Mouse (Mus musculus) CH12.LX (cell line): ENCODE results near the gene Mad2l2. TPM values are rescaled to one million over a fixed set of nuclear protein-coding genes. Genes with fewer than 3 reads are reported as not detected.

Experiments
- DNase-seq: peaks from one replicate; pipeline ENCODE4 v3.0.0-alpha.2; 2013; ENCODE audit errors: extremely low read depth
- H3K27ac ChIP-seq: 2 replicates; pipeline ENCODE4 v1.5.1; 2012; ENCODE audit warnings: low read depth, mild to moderate bottlenecking, control low read depth, moderate library complexity; ENCODE audit not compliant: insufficient read depth
- H3K27me3 ChIP-seq: replicated peaks from 2 replicates; pipeline ENCODE3; 2012; ENCODE audit warnings: inconsistent platforms
- H3K36me3 ChIP-seq, 2 experiments: replicated peaks in 1 of 2; 2 replicates each; pipeline versions ENCODE3 to v1.6.1; 2012; ENCODE audit warnings: inconsistent platforms in 1 of 2, low read length in 1 of 2, mild to moderate bottlenecking in 1 of 2, mixed read lengths in 1 of 2, moderate library complexity in 1 of 2; ENCODE audit not compliant: control insufficient read depth in 1 of 2, insufficient read depth in 1 of 2
- H3K4me1 ChIP-seq, 2 experiments: 2 replicates each; pipeline ENCODE4 v1.6.1; 2012; ENCODE audit warnings: inconsistent platforms in 1 of 2, moderate library complexity in 1 of 2; ENCODE audit not compliant: insufficient read depth in 2 of 2, control insufficient read depth in 1 of 2
- H3K4me2 ChIP-seq: 2 replicates; pipeline ENCODE4 v1.6.1; 2012; ENCODE audit warnings: low read depth, mild to moderate bottlenecking, control low read depth; ENCODE audit not compliant: poor library complexity, insufficient read depth, severe bottlenecking
- H3K4me3 ChIP-seq, 3 experiments: fragments of 150-350 bp in 1 of 3; sonication (generic) in 1 of 3; replicated peaks in 1 of 3; 2 replicates each; pipeline versions ENCODE3 to v1.5.1; 2011 to 2012; ENCODE audit warnings: low read depth in 2 of 3, low read length in 2 of 3, mild to moderate bottlenecking in 2 of 3, moderate library complexity in 2 of 3, control low read depth in 1 of 3, improper control_type of control experiment in 1 of 3, inconsistent platforms in 1 of 3, mixed read lengths in 1 of 3; ENCODE audit not compliant: poor library complexity in 1 of 3
- H3K79me2 ChIP-seq: replicated peaks from 2 replicates; pipeline ENCODE4 v1.6.1; 2012; ENCODE audit warnings: mild to moderate bottlenecking, moderate library complexity; ENCODE audit not compliant: control insufficient read depth, poor library complexity, insufficient read depth, severe bottlenecking; ENCODE audit errors: extremely low read depth
- H3K9ac ChIP-seq: 2 replicates; pipeline ENCODE4 v1.6.1; 2012; ENCODE audit warnings: low read depth, mild to moderate bottlenecking, control low read depth, moderate library complexity; ENCODE audit not compliant: insufficient read depth
- H3K9me3 ChIP-seq: replicated peaks from 2 replicates; pipeline ENCODE3; 2012; ENCODE audit warnings: low read length, inconsistent platforms, mixed read lengths
- BHLHE40 ChIP-seq: IDR thresholded peaks from 2 replicates; pipeline ENCODE4 v1.6.1; 2011; ENCODE audit warnings: mild to moderate bottlenecking, low read depth, low read length, improper control_type of control experiment
- E2F4 ChIP-seq: IDR thresholded peaks from 2 replicates; pipeline ENCODE4 v1.6.1; 2011; ENCODE audit warnings: low read depth, low read length, improper control_type of control experiment; ENCODE audit not compliant: insufficient replicate concordance
- EP300 ChIP-seq: IDR thresholded peaks from 2 replicates; pipeline ENCODE4 v1.6.1; 2011; ENCODE audit warnings: low read length, improper control_type of control experiment
- GABPA ChIP-seq: IDR thresholded peaks from 2 replicates; pipeline ENCODE4 v1.6.1; 2012; ENCODE audit warnings: low read depth, low read length, improper control_type of control experiment, inconsistent platforms; ENCODE audit not compliant: insufficient replicate concordance
- HCFC1 ChIP-seq: IDR thresholded peaks from 2 replicates; pipeline ENCODE4 v1.6.1; 2012; ENCODE audit warnings: low read depth, mild to moderate bottlenecking, inconsistent platforms, low read length, improper control_type of control experiment
- IRF4 ChIP-seq: IDR thresholded peaks from 2 replicates; pipeline ENCODE4 v1.6.1; 2014; ENCODE audit warnings: low read depth, mild to moderate bottlenecking, inconsistent platforms, low read length, improper control_type of control experiment
- JUN ChIP-seq: IDR thresholded peaks from 2 replicates; pipeline ENCODE4 v1.6.1; 2011; ENCODE audit warnings: low read depth, mild to moderate bottlenecking, low read length, improper control_type of control experiment, moderate library complexity; ENCODE audit not compliant: insufficient read depth
- JUND ChIP-seq: conservative IDR thresholded peaks from 2 replicates; pipeline ENCODE4 v1.6.1; 2011; ENCODE audit warnings: low read depth, low read length, improper control_type of control experiment
- KAT2A ChIP-seq: IDR thresholded peaks from 2 replicates; pipeline ENCODE4 v1.6.1; 2012; ENCODE audit warnings: low read length, improper control_type of control experiment, inconsistent platforms; ENCODE audit not compliant: insufficient replicate concordance
- MAFK ChIP-seq: IDR thresholded peaks from 2 replicates; pipeline ENCODE4 v1.6.1; 2011; ENCODE audit warnings: low read length, improper control_type of control experiment; ENCODE audit not compliant: insufficient replicate concordance
- MAX ChIP-seq: IDR thresholded peaks from 2 replicates; pipeline ENCODE4 v1.6.1; 2011; ENCODE audit warnings: low read length, improper control_type of control experiment
- MAZ ChIP-seq: IDR thresholded peaks from 2 replicates; pipeline ENCODE4 v1.6.1; 2012; ENCODE audit warnings: low read depth, mild to moderate bottlenecking, inconsistent platforms, low read length, improper control_type of control experiment, moderate library complexity
- MEF2A ChIP-seq: IDR thresholded peaks from 2 replicates; pipeline ENCODE4 v1.6.1; 2014; ENCODE audit warnings: low read depth, mild to moderate bottlenecking, inconsistent platforms, low read length, improper control_type of control experiment, borderline replicate concordance
- MXI1 ChIP-seq: IDR thresholded peaks from 2 replicates; pipeline ENCODE4 v1.6.1; 2011; ENCODE audit warnings: mild to moderate bottlenecking, low read depth, low read length, improper control_type of control experiment
- MYC ChIP-seq: IDR thresholded peaks from 2 replicates; pipeline ENCODE4 v1.6.1; 2011; ENCODE audit warnings: low read depth, mild to moderate bottlenecking, improper control_type of control experiment, low read length
- NELFE ChIP-seq: IDR thresholded peaks from 2 replicates; pipeline ENCODE4 v1.6.1; 2011; ENCODE audit warnings: low read depth, low read length, improper control_type of control experiment
- NRF1 ChIP-seq: IDR thresholded peaks from 2 replicates; pipeline ENCODE4 v1.6.1; 2014; ENCODE audit warnings: low read depth, mild to moderate bottlenecking, inconsistent platforms, low read length, improper control_type of control experiment, moderate library complexity
- PAX5 ChIP-seq: IDR thresholded peaks from 2 replicates; pipeline ENCODE4 v1.6.1; 2012; ENCODE audit warnings: low read length, inconsistent platforms, mixed read lengths
- POLR2A ChIP-seq: IDR thresholded peaks from 2 replicates; pipeline ENCODE4 v1.6.1; 2011; ENCODE audit warnings: low read depth, mild to moderate bottlenecking, improper control_type of control experiment, low read length
- POLR2AphosphoS2 ChIP-seq: IDR thresholded peaks from 2 replicates; pipeline ENCODE4 v1.6.1; 2011; ENCODE audit warnings: low read depth, low read length, improper control_type of control experiment
- RAD21 ChIP-seq: IDR thresholded peaks from 2 replicates; pipeline ENCODE4 v1.6.1; 2011; ENCODE audit warnings: low read depth, mild to moderate bottlenecking, low read length, improper control_type of control experiment, moderate library complexity
- RCOR1 ChIP-seq: conservative IDR thresholded peaks from 2 replicates; pipeline ENCODE4 v1.6.1; 2012; ENCODE audit warnings: low read depth, mild to moderate bottlenecking, inconsistent platforms, low read length, improper control_type of control experiment
- SIN3A ChIP-seq: IDR thresholded peaks from 2 replicates; pipeline ENCODE4 v1.6.1; 2012; ENCODE audit warnings: low read length, improper control_type of control experiment, inconsistent platforms
- SMC3 ChIP-seq: IDR thresholded peaks from 2 replicates; pipeline ENCODE4 v1.6.1; 2011; ENCODE audit warnings: low read depth, low read length, improper control_type of control experiment
- TBP ChIP-seq: conservative IDR thresholded peaks from 2 replicates; pipeline ENCODE4 v1.6.1; 2011; ENCODE audit warnings: low read depth, low read length, improper control_type of control experiment
- TCF12 ChIP-seq: IDR thresholded peaks from 2 replicates; pipeline ENCODE4 v1.6.1; 2014; ENCODE audit warnings: low read depth, mild to moderate bottlenecking, inconsistent platforms, low read length, improper control_type of control experiment
- UBTF ChIP-seq: IDR thresholded peaks from 2 replicates; pipeline ENCODE4 v1.6.1; 2012; ENCODE audit warnings: low read depth, mild to moderate bottlenecking, inconsistent platforms, low read length, improper control_type of control experiment, moderate library complexity
- USF2 ChIP-seq: conservative IDR thresholded peaks from 2 replicates; pipeline ENCODE4 v1.6.1; 2011; ENCODE audit warnings: low read depth, low read length, improper control_type of control experiment
- ZC3H11A ChIP-seq: IDR thresholded peaks from 2 replicates; pipeline ENCODE4 v1.6.1; 2012; ENCODE audit warnings: low read depth, mild to moderate bottlenecking, inconsistent platforms, low read length, improper control_type of control experiment
- ZKSCAN1 ChIP-seq: IDR thresholded peaks from 2 replicates; pipeline ENCODE4 v1.6.1; 2012; ENCODE audit warnings: low read depth, inconsistent platforms, low read length, improper control_type of control experiment, borderline replicate concordance
- ZMIZ1 ChIP-seq: IDR thresholded peaks from 2 replicates; pipeline ENCODE4 v1.6.1; 2012; ENCODE audit warnings: low read depth, mild to moderate bottlenecking, inconsistent platforms, low read length, improper control_type of control experiment
- ZNF384 ChIP-seq: IDR thresholded peaks from 2 replicates; pipeline ENCODE4 v1.6.1; 2012; ENCODE audit warnings: low read depth, low read length, improper control_type of control experiment, inconsistent platforms
- dilution Hi-C: fragments of 300-500 bp; cut with MboI; formaldehyde crosslinking; loops from 2 replicates; pipeline ENCODE4 v1.14.3; 2020; ENCODE audit warnings: low sequenced_read_pairs; ENCODE audit not compliant: extremely low pct_unique_long_range_greater_than_20kb, extremely low pct_ligation_motif_present
- in situ Hi-C: fragments of 300-500 bp; cut with MboI; formaldehyde crosslinking; loops from 3 replicates; pipeline ENCODE4 v1.14.3; 2019; ENCODE audit warnings: low sequenced_read_pairs, low pct_ligation_motif_present, low pct_unique_long_range_greater_than_20kb, mixed read lengths
- polyA plus RNA-seq: library from polyadenylated mRNA; unstranded; fragments of >175 nt; gene quantifications from 2 replicates; pipeline ENCODE4 v1.2.1, GENCODE M21; 2012; ENCODE audit warnings: low read depth; ENCODE audit not compliant: insufficient read length
- total RNA-seq, 2 experiments: library from RNA; depleted of rRNA; stranded (reverse); fragments of 300-350 nt in 1 of 2; fragments of >200 nt in 1 of 2; gene quantifications; 2 replicates each; pipeline ENCODE4 v1.2.3; 2012 to 2014

The Mad2l2 gene
- total and polyA plus RNA-seq, 3 experiments = 23.1 to 43.3 (median 36.5) TPM

GRCm38 (mm10) chr4:148109215-148109614 is 21.0 kb upstream of the Mad2l2 start:
- no peaks in the 10 kb centered on the region for H3K4me1 ChIP-seq
- in situ Hi-C loops = no loop called here
- no peaks in the 10 kb centered on the region for H3K9me3 ChIP-seq
- H3K27ac ChIP-seq = no peak overlapping the region
- H3K4me2 ChIP-seq = no peak overlapping the region
- dilution Hi-C loops = no loop called here
- no peak for DNase-seq
- no peaks in the 10 kb centered on the region for H3K79me2 ChIP-seq
- peaks cover 92% of the 10 kb centered on the region for H3K27me3 ChIP-seq
- H3K4me3 ChIP-seq = no peak overlapping the region
- H3K9ac ChIP-seq = no peak overlapping the region
- H3K36me3 ChIP-seq = no peaks in the 10 kb centered on the region
- no peak for TF ChIP-seq IRF4
- no peak for TF ChIP-seq SIN3A
- TF ChIP-seq UBTF = no peak
- TF ChIP-seq USF2 = no peak
- no peak for TF ChIP-seq JUND
- no peak for TF ChIP-seq MEF2A
- no peak for TF ChIP-seq MAFK
- no peak for TF ChIP-seq JUN
- no peak for TF ChIP-seq ZMIZ1
- TF ChIP-seq RCOR1 = no peak
- TF ChIP-seq GABPA = no peak
- no peak for TF ChIP-seq POLR2A
- TF ChIP-seq EP300 = no peak
- TF ChIP-seq ZNF384 = no peak
- TF ChIP-seq SMC3 = no peak
- TF ChIP-seq NELFE = no peak
- TF ChIP-seq PAX5 = no peak
- TF ChIP-seq ZKSCAN1 = no peak
- no peak for TF ChIP-seq MAX
- TF ChIP-seq ZC3H11A = no peak

GRCm38 (mm10) chr4:148112519-148112918 is 17.7 kb upstream of the Mad2l2 start:
- H3K4me1 ChIP-seq = peaks cover 3 to 9% of the 10 kb centered on the region in 2 experiments; a peak in 2 of 4 replicates
- H3K9me3 ChIP-seq = peaks cover 8% of the 10 kb centered on the region
- no peaks in the 10 kb centered on the region for H3K36me3 ChIP-seq
- TF ChIP-seq TCF12 (no peak), USF2 (no peak), HCFC1 (no peak), MAZ (no peak), SMC3 (no peak), ZMIZ1 (no peak), EP300 (no peak), KAT2A (no peak), TBP (no peak), JUND (no peak), UBTF (no peak), BHLHE40 (no peak), JUN (no peak), NRF1 (no peak), MYC (no peak), RAD21 (no peak), MXI1 (no peak), E2F4 (no peak), NELFE (no peak), POLR2AphosphoS2 (no peak)
- TF ChIP-seq, all 38 proteins: peak for 0
- Histone ChIP-seq H3K27ac (no peak overlapping the region), H3K79me2 (no peaks in the 10 kb centered on the region), H3K27me3 (peaks cover 71% of the 10 kb centered on the region), H3K4me2 (no peak overlapping the region), H3K4me3 (no peak overlapping the region), H3K9ac (no peak overlapping the region)
- DNase-seq = no peak
- in situ Hi-C loops = no loop called here
- dilution Hi-C loops = no loop called here
